Mouse (Mus musculus) ES-E14 (cell line): Measurements from ENCODE around the gene Olfr1385.

Experiments
- HCFC1 ChIP-seq: IDR thresholded peaks from 2 replicates; pipeline ENCODE4 v1.6.1; 2012; ENCODE audit warnings: low read length, inconsistent platforms, borderline replicate concordance; ENCODE audit not compliant: insufficient read depth
- MAFK ChIP-seq: IDR thresholded peaks from 2 replicates; pipeline ENCODE4 v1.6.1; 2014; ENCODE audit warnings: mild to moderate bottlenecking, low read depth, low read length, inconsistent platforms; ENCODE audit not compliant: insufficient read depth
- ZC3H11A ChIP-seq: IDR thresholded peaks from 2 replicates; pipeline ENCODE4 v1.6.1; 2012; ENCODE audit warnings: low read depth, mild to moderate bottlenecking, inconsistent platforms, low read length, borderline replicate concordance
- ZNF384 ChIP-seq: IDR thresholded peaks from 2 replicates; pipeline ENCODE4 v1.6.1; 2012; ENCODE audit warnings: low read depth, low read length, inconsistent platforms

DNA sequence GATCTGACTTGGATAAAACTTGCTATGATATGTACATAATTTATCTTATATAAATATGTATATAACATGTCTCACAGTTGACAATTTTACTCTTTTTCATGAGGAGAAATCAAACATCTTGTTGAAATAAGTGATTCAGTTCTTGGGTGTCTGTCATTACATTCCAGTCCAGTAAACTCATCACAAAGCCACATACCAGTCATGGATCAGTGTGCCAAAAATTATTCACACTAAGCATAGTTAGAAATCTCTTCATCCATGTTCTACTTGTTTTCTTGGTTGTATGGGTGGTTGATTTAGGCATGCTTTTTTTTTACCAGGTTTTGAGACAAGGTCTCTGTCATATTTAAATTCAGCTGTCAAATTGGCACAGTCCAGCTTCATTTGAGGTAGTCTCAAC, 43.9 kb downstream of the Olfr1385 start:
- TF ChIP-seq MAFK (no peak), HCFC1 (no peak), ZC3H11A (no peak), ZNF384 (no peak)
